Mouse (Mus musculus): ENCODE data around the gene Clec2i.
"Not testable (repeated sequence)": the region's sequence is repeated elsewhere in the genome, so short reads cannot be mapped to it uniquely, and the experiment has no call there.

Clec2i gene

GRCm38 (mm10) chr6:128855477-128855876, 31.9 kb upstream of the Clec2i start:
- no peak for DNase-seq

GRCm38 (mm10) chr6:128856250-128856649, 31.1 kb upstream of the Clec2i start:
- DNase-seq = peak; percentile 82 to 87

GRCm38 (mm10) chr6:128857976-128858375, 29.4 kb upstream of the Clec2i start:
- no peak for DNase-seq

GRCm38 (mm10) chr6:128868861-128869260, 18.5 kb upstream of the Clec2i start:
- no peak for DNase-seq

- no peak for DNase-seq
These were observed 15.3 kb upstream of the Clec2i start for GRCm38 (mm10) chr6:128871910-128872610.

- DNase-seq = no peak
These were observed 1.4 kb downstream of the Clec2i start for GRCm38 (mm10) chr6:128888834-128889233.

GRCm38 (mm10) chr6:128890948-128891355, 3.6 kb downstream of the Clec2i start, which contains the start of gene BC035044:
TSS of gene BC035044 (minus strand) at chr6:128891126.
- DNase-seq = no peak

GRCm38 (mm10) chr6:128895404-128896001, 8.1 kb downstream of the Clec2i start:
- no peak for DNase-seq

GRCm38 (mm10) chr6:128900044-128900443, 12.7 kb downstream of the Clec2i start:
- no peak for DNase-seq

GRCm38 (mm10) chr6:128900796-128901552, 13.6 kb downstream of the Clec2i start:
- not testable (repeated sequence) for DNase-seq

GRCm38 (mm10) chr6:128913598-128914254, 26.3 kb downstream of the Clec2i start:
- DNase-seq = no peak

GRCm38 (mm10) chr6:128917322-128917721, 29.9 kb downstream of the Clec2i start:
- no peak for DNase-seq

- no peak for DNase-seq
These were observed 45.7 kb downstream of the Clec2i start for GRCm38 (mm10) chr6:128933050-128933449.

GRCm38 (mm10) chr6:128934081-128934480, 46.7 kb downstream of the Clec2i start, which contains the start of gene Clec2g:
TSS of gene Clec2g (plus strand) at chr6:128934381.
- not testable (repeated sequence) for DNase-seq

- not testable (repeated sequence) for DNase-seq
These were observed 48.7 kb downstream of the Clec2i start for GRCm38 (mm10) chr6:128935889-128936665.

GRCm38 (mm10) chr6:128941646-128942421, 54.4 kb downstream of the Clec2i start:
- no peak for DNase-seq

- DNase-seq = no peak
These were observed 58.2 kb downstream of the Clec2i start for GRCm38 (mm10) chr6:128945564-128945963.

Data from cerebellum, postnatal 10 days (tissue).